Mouse (Mus musculus) megakaryocyte, embryonic 14.5 days (primary cell): ENCODE measurements at regions not wholly inside any gene's neighbourhood (a gene's known extent, or its start where the extent isn't known, plus 50 kb on each side); places are given as distances from the start of the nearest gene placed in this dataset.

Source experiments
- FLI1 ChIP-seq: IDR thresholded peaks from 2 replicates; pipeline ENCODE4 v1.6.1; 2012; ENCODE audit warnings: low read length, inconsistent platforms, mixed read lengths
- GATA1 ChIP-seq: IDR thresholded peaks from 3 replicates; pipeline ENCODE4 v1.6.1; 2012; ENCODE audit warnings: mixed read lengths, low read length, inconsistent platforms, borderline replicate concordance

DNA sequence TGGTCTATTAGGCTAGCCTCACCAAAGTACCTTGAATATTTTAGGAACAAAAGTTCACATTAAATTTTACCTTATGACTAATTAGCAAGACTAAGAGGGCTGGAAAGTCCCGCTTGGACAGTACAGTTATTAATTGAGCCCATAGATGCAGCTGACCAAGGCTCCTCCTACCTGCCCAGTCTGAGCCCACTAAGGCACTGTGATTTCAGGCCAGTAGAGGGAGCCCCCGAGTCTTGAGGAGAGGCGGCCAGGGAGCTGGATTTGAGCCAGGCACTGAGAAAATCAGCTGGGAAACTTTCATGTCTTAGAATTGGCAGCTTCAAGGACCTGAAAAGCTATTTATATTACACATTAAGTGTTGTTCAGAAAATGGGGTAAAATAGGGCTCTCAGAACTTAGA is 52.4 kb upstream of the Mki67 start:
- TF ChIP-seq GATA1, result no peak
- no peak for TF ChIP-seq FLI1
